Mouse (Mus musculus) heart, postnatal 10 days (tissue): ENCODE measurements around the gene Ttyh3. TPM values are rescaled to one million over a fixed set of nuclear protein-coding genes. Genes with fewer than 3 reads are reported as not detected.

ENCODE experiments used
- DNase-seq, 2 experiments: peaks; one replicate each; pipeline ENCODE4 v3.0.0; 2021
- intact Hi-C: fragments of 180-260 bp; cut with DNase I; formaldehyde crosslinking; loops from one replicate; pipeline ENCODE4 v1.15.1; 2025
- total RNA-seq, 2 experiments: library from RNA; stranded (reverse); gene quantifications; 2 replicates each; pipeline ENCODE4 v1.2.3; 2021

The Ttyh3 gene
- total RNA-seq, 2 experiments from 2014 or later, result 58.4 to 61.4 TPM

DNA sequence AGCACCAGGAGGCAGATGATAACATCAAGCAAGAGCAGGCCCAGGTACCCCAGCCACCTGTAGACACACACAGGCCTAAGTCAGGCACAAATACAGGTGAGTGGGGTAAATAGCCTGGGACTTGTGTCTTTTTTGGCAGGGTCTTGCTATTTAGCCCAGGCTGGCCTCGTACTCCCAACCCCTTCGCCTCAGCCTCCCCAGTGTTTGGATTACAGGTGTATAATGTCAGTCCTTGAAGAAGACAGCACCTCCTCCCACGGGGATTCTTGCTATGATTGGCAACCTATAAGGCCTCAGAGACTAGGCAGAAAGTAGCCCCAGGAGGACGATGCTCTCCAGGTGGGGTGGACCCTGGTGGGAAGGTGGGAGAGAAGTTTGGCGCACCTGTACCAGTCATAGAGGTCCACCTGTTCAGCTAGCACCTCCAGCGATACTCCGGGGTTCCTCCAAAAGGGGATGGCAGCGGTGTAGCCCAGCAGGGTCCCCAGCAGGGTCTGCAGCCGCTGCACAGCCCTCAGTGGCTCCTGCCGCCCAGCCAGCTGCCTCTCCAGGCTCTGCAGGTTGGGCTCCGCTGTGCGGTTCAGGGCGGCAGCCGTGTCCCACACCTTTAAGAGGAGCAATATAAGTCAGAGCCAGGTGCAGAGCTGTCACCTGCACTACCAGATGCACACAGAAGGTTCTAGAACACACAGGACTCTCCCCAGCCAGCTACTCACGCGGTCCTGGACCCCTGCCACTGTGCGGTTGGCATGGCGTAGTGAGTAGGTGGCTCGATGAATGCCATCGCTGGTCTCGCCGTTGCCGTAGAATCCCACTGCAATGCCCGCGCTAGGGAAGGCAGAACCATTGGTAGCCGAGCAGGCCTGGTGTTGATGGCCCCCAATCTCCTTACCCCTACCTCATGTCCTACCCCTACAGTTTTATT is 13.8 kb downstream of the Ttyh3 start:
- intact Hi-C loops, result no loop called here
- DNase-seq, result no peak

DNA sequence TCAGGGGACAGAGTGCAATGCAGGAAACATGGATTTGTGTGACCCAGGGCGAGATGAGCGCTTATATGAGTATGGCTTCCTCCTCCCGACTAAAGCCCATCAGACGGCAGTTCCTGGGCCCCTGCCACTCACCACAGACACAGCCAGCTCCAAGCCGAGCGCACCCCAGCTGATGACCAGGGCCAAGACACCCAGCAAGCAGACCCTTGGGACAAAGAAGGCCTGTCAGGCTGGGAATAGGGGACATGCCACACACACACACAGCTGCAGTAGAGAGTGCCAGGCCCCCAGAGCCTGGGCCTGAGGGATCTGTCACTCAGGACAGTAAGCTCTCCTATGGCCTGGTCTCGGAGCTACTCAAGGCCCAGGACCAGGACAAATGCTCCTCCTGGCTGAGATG is 15.4 kb downstream of the Ttyh3 start:
- no peak for DNase-seq
- intact Hi-C loops, result no loop called here

DNA sequence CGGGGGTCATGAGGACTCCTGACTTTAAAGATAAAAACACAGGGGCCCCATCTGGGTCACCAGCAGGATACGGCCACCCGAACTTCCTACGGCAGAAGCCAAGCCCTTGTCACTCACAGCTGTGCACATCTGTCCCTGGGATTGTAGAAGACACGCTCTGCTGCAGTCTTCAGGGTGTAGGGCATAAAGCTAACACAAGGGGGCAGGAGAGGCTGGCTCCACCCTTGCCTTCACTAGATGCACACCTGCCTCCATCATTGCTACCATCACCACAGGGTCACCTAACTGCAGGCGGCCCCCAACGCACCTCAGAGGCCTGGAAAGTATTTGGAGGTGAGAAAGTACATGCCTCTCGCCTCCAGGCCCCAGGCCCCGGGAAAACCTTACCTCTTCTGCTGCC is 19.8 kb downstream of the Ttyh3 start:
- DNase-seq, result no peak
- intact Hi-C loops, result loop anchor here (5.0 to 10.0 kb wide), 2 partner anchors 33 to 204 kb away; no protein-coding TSS in a partner anchor

DNA sequence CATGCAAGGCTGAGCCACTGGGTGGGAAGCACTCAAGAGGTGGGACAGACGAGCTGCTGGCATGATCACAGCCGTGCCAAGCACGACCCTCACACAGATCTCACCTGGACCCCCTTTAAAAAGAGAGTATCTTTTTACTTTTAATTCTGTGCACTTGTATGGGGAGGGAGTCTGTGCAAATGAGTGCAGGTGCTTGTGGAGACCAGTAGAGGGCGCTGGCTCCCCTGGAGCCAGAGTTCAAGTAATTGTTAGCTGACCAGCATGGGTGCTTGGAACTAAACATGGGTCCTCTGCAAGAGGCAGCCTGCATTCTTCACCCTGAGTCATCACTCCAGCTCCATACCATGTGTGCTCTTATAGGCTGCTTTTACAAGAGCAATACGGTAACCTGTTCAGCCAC is 21.3 kb downstream of the Ttyh3 start:
- DNase-seq, result no peak
- intact Hi-C loops, result loop anchor here (5.0 to 10.0 kb wide), 2 partner anchors 35 to 203 kb away; no protein-coding TSS in a partner anchor

DNA sequence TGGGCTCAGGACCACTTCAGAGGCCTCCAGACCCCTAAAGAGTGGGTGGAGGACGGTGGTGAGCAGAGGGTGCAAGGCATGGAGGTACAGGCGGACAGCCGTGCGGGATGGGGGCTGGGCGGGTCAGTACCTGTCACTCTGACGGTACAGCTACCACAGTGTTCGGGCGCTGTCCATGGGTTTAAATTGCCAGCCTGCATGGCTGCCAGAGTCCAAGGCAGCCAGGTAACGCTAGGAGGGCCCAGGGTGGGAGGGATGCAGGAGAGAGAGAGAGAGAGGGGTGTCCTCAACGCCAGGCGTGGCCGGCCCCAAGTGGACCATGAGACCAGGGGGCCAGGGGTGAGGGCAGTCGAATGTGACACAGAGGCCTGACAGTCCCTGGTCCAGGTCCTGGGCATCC is 23.9 kb downstream of the Ttyh3 start:
- intact Hi-C loops, result loop anchor here (5.0 to 10.0 kb wide), 2 partner anchors 37 to 200 kb away; no protein-coding TSS in a partner anchor
- DNase-seq, result no peak

DNA sequence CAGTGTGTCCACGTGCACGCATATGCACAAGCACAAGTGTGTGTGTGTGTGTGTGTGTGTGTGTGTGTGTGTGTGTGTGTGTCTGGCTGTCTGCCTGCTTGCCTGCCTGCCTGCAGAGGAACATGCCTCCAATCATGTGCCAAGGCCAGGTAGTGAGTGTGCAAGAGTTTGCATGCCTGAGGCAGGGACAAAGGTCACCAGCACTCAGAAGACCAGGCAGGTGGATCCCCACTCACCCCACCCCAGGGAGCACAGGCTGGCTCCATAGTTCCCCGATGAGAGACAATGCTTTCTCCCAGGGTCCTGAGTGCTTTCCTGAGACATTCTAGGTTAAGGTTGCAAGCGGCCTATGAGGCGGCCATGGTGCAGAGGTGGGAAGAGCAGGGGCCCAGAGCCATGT is 24.6 kb downstream of the Ttyh3 start:
- intact Hi-C loops, result loop anchor here (10.0 kb wide), 1 partner anchor 199 kb away; no protein-coding TSS in a partner anchor
- no peak for DNase-seq

DNA sequence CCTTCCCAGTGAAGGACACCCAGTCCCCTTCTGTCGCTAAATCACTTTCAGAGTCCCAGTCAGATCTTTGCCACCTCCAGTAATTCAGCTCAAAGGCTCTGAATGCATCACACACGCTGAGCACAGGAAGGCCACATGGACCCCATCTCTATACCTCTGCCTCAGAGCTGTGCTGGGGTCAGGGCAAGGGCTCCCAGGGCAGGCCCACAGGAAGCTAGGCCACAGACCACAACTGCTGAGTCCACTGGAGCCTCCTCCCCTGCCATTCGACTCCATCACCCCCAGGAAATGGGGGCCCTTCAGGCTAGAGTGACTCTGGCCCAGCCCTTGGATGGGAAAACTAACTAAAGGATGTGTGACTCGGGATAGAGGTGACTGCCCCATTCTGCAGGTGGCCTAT is 25.0 kb downstream of the Ttyh3 start:
- intact Hi-C loops, result loop anchor here (10.0 kb wide), 1 partner anchor 199 kb away; no protein-coding TSS in a partner anchor

DNA sequence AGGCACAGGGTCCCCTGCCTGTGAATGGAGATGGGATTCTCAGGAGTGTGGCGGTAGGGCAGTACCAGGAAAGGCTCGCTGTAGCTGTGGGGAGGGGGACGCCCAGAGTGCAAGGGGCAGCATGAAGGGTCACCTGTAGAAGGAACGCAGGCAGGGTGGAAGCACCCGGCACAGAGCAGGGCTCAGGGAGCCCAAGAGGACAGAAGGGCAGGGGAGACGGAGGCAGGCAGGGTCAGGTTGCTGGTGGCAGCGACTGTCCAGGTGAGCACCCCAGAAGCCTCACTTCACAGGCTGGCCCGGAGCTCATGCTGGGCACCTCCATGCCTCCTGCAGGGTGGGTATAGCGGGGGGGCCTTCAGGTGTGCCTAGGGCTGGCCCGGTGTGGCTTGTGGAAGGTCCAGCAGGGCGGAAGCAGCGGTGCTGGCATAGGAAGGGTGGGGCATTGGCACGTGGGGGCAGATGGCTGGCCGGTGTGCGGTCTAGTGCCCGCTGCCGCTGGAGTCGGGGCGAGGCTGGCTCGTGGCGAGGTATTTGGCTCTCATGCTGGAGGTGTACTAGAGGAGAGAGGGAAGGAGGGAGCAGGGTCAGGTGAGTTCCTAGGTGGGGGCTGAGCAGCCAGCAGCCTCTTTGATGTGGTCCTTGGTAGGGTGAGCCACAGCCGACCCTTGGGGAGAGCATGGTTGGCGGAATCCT is 25.7 kb downstream of the Ttyh3 start:
- DNase-seq, result no peak
- intact Hi-C loops, result loop anchor here (10.0 kb wide), 1 partner anchor 198 kb away; no protein-coding TSS in a partner anchor

More for the DNA sequence above, 25.0 kb downstream of the Ttyh3 start:
- DNase-seq, result no peak

DNA sequence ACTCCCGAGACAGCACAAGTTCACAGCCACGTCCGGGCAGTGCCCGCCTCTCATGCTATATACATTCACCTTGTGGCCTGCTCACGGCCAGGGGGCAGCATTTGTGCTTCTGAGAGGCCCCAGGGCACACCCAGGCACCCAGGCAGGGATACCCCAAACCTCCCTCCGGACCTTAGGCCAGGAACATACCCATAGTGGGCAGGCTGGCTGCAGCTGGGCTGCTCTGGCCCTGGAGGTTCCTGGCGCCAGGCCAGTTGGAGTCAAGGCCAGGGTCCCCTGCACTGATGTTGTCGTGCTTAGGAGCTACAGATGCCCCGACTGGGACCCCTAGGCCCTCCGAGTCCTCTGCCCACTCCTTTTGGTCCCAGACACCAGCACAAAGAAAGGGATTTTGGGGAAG is 27.3 kb downstream of the Ttyh3 start:
- intact Hi-C loops, result loop anchor here (10.0 kb wide), 1 partner anchor 197 kb away; no protein-coding TSS in a partner anchor
- DNase-seq, result no peak

DNA sequence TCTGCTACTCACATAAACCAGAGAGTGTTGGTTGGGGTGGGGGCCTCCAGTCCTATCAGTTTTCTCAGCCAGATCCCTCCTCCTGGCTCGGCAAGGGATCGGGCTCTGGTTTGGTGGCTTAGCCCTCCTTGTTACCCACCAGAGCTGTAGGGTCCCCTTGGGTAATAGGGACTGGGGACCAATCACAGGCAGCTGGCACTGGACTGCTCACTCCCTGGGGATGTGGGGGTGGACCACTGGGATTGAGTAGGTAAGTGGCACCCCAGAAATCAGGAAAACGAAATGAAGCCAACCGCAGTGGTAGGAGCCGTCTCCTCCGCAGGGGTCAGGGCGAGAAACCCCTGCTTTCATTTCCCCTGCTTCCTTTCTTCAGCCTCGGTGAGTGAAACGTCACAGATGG is 27.7 kb downstream of the Ttyh3 start:
- intact Hi-C loops, result loop anchor here (10.0 kb wide), 1 partner anchor 196 kb away; no protein-coding TSS in a partner anchor
- no peak for DNase-seq

DNA sequence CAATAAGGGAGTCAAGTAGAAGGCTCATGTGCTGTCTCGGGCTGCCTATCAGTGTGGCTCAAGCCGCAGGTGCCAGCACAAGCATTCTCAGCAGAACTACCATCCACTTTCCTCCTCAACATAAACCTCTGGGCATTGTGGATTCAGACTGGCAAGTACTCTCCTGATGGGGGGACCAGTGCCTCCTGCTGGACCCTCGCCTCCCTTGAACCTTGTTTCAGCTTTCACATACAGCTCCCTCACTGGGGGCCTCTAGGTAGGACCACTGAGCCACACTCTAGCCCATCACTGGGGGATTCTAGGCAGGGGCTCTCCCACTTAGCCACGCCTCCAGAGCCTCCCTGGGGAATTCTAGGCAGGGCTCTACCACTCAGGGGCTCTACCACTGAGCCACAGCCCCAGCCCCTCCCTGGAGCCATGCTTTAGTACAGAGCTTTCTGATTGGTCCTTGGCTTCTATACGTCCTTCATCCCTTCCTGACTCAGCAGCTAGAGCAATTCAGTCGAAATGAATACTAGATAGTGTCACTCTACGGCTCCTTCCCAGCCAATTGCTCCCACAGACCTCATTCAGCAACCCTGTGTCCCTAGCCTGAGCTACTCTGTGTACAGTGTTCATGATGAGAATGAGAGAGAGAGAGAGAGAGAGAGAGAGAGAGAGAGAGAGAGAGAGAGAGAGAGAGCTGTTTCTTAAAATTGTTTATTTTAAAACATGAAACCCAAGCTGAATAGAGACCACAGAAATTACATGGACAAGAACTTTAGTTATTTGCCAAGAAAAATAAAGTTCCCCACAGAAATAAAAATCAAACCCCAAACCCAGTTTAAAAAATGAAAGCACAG is 28.7 kb downstream of the Ttyh3 start:
- DNase-seq, result no peak
- intact Hi-C loops, result loop anchor here (1.0 to 10.0 kb wide), 3 partner anchors 52 to 195 kb away; no protein-coding TSS in a partner anchor

DNA sequence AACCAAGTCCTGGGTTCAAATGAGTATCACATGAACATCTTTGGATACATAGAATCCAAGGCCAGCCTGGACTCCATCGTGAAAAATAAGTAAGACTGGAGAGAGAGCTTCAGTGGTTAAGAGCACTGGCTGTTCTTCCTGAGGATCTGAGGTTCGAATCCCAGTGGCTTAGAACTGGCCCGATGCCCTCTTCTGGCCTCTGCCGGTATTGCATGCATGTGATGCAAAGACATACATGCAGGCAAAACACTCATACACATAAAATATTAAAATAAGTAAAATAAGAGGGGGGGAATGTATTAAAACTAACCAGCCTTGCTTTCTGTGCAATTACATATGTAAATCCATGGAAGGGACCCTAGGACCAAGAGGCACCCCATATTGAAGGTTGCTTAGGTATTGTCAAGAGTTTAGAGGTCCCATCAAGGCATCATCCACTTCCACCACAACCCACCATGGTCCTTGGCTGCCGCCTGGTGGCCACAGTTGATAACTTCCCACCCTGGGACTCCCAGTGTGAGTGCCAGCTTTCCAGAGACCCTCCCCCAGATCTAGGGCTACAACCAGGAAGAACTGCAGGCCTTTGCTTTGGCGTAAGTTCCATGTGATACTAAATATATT is 29.6 kb downstream of the Ttyh3 start:
- DNase-seq, result peak; percentile 81 to 90
- intact Hi-C loops, result loop anchor here (1.0 kb wide), 2 partner anchors 51 to 79 kb away; no protein-coding TSS in a partner anchor

DNA sequence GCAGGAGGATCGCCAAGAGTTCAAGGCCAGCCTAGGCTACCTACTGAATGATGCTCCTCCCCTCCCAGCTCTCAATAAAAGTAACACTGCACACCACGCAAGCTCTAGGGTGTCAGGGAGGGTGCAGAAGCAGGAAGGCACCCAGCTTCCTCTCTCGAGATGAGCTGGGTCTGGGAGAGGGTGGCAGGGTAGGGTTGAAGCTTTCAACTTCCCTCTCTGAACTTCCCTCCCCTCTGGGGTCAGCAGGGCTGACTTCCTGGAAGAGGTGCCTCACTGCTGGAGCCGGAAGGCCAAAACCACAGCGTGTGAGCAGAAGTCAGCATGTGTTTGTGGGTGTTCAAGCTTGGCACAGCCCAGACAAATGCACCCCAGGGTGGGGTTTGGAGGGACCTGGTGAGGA is 31.1 kb downstream of the Ttyh3 start:
- intact Hi-C loops, result no loop called here
- DNase-seq, result peak in 1 of 2 experiments; percentile 52

DNA sequence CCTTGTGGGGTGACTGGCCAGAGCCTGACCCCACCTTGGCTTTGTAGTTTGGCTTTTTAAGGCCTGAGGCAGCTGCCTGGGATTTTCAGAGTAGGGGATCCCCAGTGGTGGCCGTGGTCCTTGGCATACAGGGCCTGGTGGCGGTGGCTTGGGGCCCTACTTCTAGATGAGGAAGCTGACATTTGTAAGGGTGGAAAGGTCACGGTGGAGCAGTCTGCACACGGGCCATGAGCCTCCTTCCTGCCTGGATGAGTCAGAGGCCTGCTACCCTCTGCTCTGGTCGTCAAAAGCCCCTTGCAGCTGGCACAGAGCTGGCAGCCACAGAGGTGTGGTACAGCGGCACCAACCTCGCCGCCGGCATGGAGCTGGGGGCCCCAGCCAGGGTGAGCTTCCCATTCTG is 32.1 kb downstream of the Ttyh3 start:
- intact Hi-C loops, result no loop called here
- DNase-seq, result no peak

DNA sequence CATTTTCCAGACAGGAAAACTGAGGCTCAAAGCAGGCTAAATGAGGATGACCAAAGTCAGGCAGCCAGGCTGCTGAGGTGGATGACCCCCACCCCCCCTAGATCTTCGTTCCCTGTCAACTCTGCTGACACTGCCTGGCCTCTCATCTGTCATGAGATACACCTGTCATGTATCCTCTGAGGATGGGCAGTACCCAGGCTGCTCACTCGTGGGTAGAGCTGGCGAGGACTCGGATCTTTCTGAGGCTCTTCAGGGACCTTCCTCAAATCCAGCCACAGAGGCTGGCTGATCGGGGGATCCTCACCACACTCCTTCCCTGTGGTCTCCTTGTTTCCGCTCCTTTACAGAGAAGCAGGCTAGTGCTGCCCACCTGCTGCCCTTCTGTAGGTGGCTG is 32.7 kb downstream of the Ttyh3 start:
- intact Hi-C loops, result no loop called here
- DNase-seq, result no peak

DNA sequence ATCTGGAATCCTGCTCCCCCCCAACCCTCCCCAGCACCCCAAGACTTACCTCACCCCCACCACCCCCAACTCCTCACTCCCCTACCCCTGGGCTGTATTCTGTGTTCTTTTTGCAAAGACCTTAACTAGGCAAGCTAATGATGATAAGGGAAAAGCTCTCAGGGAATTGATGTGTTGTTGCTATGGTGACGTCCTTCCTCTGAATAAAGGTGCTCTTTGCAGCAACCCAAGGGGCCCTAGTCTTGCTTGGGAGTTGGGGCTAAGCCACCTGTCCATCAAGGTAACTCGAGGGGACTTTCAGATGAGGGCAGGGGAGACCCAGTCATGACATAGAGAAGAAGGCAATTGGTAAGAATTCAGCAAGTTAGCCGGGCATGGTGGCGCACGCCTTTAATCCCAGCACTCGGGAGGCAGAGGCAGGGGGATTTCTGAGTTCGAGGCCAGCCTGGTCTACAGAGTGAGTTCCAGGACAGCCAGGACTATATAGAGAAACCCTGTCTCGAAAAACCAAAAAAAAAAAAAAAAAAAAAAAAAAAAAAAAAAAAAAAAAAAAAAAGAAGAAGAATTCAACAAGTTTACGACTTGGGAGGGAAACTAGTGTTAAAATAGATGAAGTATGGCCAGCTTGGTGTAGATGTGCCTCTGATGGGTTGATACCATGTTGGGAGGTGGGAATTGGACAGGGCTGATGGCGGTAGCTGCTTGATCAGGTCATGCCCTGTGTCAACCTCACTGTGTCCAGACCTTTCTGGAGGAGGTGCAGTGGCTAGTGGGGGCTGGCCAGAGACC is 33.3 kb downstream of the Ttyh3 start:
- DNase-seq, result no peak
- intact Hi-C loops, result no loop called here

DNA sequence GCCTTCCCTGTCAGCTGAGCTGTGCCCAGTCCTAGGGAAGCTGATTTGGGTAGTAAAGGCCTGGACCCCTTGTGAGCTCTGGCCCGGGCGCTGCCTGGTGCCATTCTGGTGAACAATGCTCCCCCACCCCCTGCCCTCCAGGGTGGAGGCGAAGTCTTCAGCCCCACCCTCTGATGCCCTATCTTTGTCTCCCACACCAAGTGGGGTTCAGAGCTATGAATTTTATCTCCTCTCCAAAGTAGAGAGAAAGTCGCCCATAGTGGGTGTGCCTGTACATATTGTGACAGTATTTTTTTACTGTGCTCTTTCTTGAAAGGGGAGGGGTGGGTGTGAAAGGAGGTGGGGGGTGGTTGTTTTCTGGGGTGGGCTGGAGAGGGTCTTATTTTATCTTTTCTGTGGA is 34.0 kb downstream of the Ttyh3 start:
- no peak for DNase-seq
- intact Hi-C loops, result no loop called here

DNA sequence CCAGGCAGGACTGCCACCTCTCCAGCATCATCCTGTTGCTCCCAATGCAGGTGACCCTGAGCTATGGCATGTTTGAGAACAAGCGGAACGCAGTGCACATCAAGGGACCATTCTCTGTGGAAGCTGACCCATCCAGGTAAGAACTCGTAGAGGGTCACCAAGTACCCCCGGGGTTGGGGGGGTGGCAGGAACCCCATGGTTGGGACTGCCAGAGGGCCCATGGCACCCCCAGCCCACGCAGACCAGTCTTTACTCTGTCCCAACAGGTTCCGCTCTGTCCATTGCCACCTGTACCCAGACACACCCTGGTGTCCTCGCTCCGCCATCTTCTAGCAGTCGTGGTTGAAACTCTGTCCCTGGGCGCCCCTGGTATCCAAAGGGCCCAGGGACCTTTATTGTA is 34.7 kb downstream of the Ttyh3 start:
- DNase-seq, result no peak
- intact Hi-C loops, result no loop called here

DNA sequence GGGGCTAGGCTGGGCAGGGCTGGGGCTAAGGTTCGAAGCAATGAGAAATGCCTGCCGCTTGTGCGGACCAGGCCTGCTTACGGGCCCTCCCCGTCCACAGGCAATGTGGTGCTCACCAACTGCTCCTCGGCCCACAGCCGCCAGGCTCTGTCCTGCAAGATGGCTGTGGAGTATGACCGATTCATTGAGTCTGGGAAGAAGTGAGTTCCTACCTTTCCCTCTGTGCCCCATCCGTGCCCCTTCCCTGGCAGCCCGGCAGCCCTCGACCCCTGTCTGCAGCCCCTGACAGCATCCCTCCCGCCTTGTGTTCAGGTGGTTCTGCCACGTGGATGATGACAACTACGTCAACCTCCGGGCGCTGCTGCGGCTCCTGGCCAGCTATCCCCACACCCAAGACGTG is 36.6 kb downstream of the Ttyh3 start:
- intact Hi-C loops, result no loop called here
- DNase-seq, result no peak
